ENCODE assay signal across 7 mouse cellular contexts in genomic region chr2:144270507-144271420, GRCm38 (mm10). TPM values are rescaled to one million over a fixed set of nuclear protein-coding genes. Genes with fewer than 3 reads are reported as not detected.
DNase-seq lines count a peak whose midpoint lies in the region; ATAC-seq lines count a peak whose summit lies in the region.

TSS of gene Mgme1 (plus strand) at chr2:144270663.
TSS of gene Snx5 (minus strand) at chr2:144270906.

- H3K27me3 ChIP-seq in intestine, embryonic 15.5 days (replicated peaks), result no peaks in the 10 kb centered on the region
- H3K27me3 ChIP-seq in midbrain, embryonic 11.5 days (ENCODE audit: control insufficient read depth, insufficient read depth, low read length), result no peaks in the 10 kb centered on the region

- intact Hi-C loops in gastrocnemius, postnatal 36 days (cut with DNase I), result no loop called here
- intact Hi-C loops in left cerebral cortex, postnatal 36 days (cut with DNase I), result loop anchor here (1.0 to 10.0 kb wide), 3 partner anchors 98 to 355 kb away; partner anchors contain the start of genes Dstn, Kat14 and Pet117

- peak within 1 kb of the TSS; percentile 70 for H3K4me3 ChIP-seq in intestine, embryonic 15.5 days (replicated peaks)
- peak within 1 kb of the TSS; percentile 88 for H3K4me3 ChIP-seq in midbrain, embryonic 11.5 days (ENCODE audit: low read depth, low read length)

- under 1% methylated on average over 90 of the region's 93 CpGs for WGBS in intestine, embryonic 15.5 days
- under 1% methylated on average over 81 of the region's 93 CpGs for WGBS in midbrain, embryonic 11.5 days

- no peaks in the 10 kb centered on the region for H3K36me3 ChIP-seq in intestine, embryonic 15.5 days
- H3K36me3 ChIP-seq in midbrain, embryonic 11.5 days (ENCODE audit: control insufficient read depth, insufficient read depth, low read length), result no peaks in the 10 kb centered on the region

- peaks cover 25% of the 10 kb centered on the region for H3K4me1 ChIP-seq in intestine, embryonic 15.5 days (replicated peaks)
- H3K4me1 ChIP-seq in midbrain, embryonic 11.5 days (ENCODE audit: control insufficient read depth, insufficient read depth, low read length), result peaks cover 16% of the 10 kb centered on the region

- ATAC-seq in intestine, embryonic 15.5 days, result peak; percentile 97
- ATAC-seq in midbrain, embryonic 11.5 days (ENCODE audit: low FRiP score), result peak; percentile 97

- DNase-seq in adrenal gland, adult 18-20 months (ENCODE audit: low spot score in 2 of 2), result peak; percentile 87 to 90
- DNase-seq in embryo, embryonic 11 days, result peak; percentile 98
- DNase-seq in gastrocnemius, postnatal 36 days, result peak; percentile 83 to 92
- peak; percentile 97 to 98 for DNase-seq in left cerebral cortex, postnatal 36 days (ENCODE audit: low spot score in 2 of 2)
- DNase-seq in midbrain, embryonic 11.5 days (ENCODE audit: low spot score, missing footprints), result peak; percentile 99
- peak; percentile 82 for DNase-seq in skeletal muscle tissue, adult 2 months (ENCODE audit: low read depth, low spot score)

- peak within 1 kb of the TSS; percentile 98 for H3K9ac ChIP-seq in intestine, embryonic 15.5 days
- peak within 1 kb of the TSS; percentile 98 for H3K9ac ChIP-seq in midbrain, embryonic 11.5 days (ENCODE audit: low read length)

- H3K27ac ChIP-seq in intestine, embryonic 15.5 days, result peak within 1 kb of the TSS; percentile 98
- H3K27ac ChIP-seq in midbrain, embryonic 11.5 days (ENCODE audit: low read depth, low read length), result peak within 1 kb of the TSS; percentile 76

- no peaks in the 10 kb centered on the region for H3K9me3 ChIP-seq in intestine, embryonic 15.5 days
- no peaks in the 10 kb centered on the region for H3K9me3 ChIP-seq in midbrain, embryonic 11.5 days (ENCODE audit: control insufficient read depth, low read length)

- H3K4me2 ChIP-seq in intestine, embryonic 15.5 days (replicated peaks), result peak within 1 kb of the TSS; percentile 73
- peak within 1 kb of the TSS; percentile 69 for H3K4me2 ChIP-seq in midbrain, embryonic 11.5 days

RNA-seq across cellular contexts. Expression of gene Mgme1, which starts in this region (rescaled TPM):
- 10 to 100 TPM; 23.2 to 23.7 TPM for total RNA-seq in adrenal gland, adult 18-20 months (2021)
- 1 to 10 TPM; 7.2 to 7.3 TPM for total RNA-seq in gastrocnemius, postnatal 36 days (2021)
- 22.7 and 23.3 TPM in 2 replicates for polyA plus RNA-seq in intestine, embryonic 15.5 days (2015; fragmentation: Nextera tagmentation; extraction: Ambion mirVana)
- 1 to 10 TPM; 4.8 to 5.3 TPM for total RNA-seq in left cerebral cortex, postnatal 36 days (2021)
- 15.7 and 17.4 TPM in 2 replicates for polyA plus RNA-seq in midbrain, embryonic 11.5 days (2014; fragmentation: Nextera tagmentation; extraction: Ambion mirVana)

RNA-seq across cellular contexts. Expression of gene Snx5, which starts in this region (rescaled TPM):
- total RNA-seq in adrenal gland, adult 18-20 months (2021), result 10 to 100 TPM; 82.1 to 86.4 TPM
- 10 to 100 TPM; 37.3 to 46.2 TPM for total RNA-seq in gastrocnemius, postnatal 36 days (2021)
- polyA plus RNA-seq in intestine, embryonic 15.5 days (2015; fragmentation: Nextera tagmentation; extraction: Ambion mirVana), result 131 and 140 TPM in 2 replicates
- total RNA-seq in left cerebral cortex, postnatal 36 days (2021), result 10 to 100 TPM; 68.7 to 78.9 TPM
- 105 and 111 TPM in 2 replicates for polyA plus RNA-seq in midbrain, embryonic 11.5 days (2014; fragmentation: Nextera tagmentation; extraction: Ambion mirVana)

Comparison
In these comparisons a context has a peak if more than half of its experiments do, and no peak if none do; other contexts are left out.
1. Peak in every context shown above with its lines: DNase-seq, ATAC-seq, H3K4me3 ChIP-seq and H3K27ac ChIP-seq.